Mouse (Mus musculus): ENCODE data around the gene Srsf3. TPM values are rescaled to one million over a fixed set of nuclear protein-coding genes. Genes with fewer than 3 reads are reported as not detected.

Srsf3 gene
- polyA plus RNA-seq, 2 experiments = 123 to 269 TPM

DNA sequence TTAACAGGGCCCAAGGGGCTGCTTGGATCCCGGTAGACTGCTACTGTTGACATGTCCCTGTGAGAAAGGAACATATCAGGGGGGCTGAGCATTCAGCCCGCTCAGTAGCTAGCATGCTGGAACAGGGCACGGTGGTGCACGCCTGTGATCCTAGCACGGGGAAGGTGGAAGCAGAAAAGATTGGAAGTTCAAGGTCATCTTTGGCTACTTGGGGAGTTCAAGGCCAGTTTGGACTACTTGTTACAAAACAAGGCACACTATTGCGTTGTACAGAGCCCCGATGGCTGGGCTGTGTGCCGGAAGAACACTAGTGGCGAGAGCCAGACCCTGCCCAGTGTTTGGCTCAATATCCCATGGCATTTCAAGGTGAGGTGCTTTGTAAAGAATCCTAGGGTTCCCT, 28.5 kb downstream of the Srsf3 start:
- H3K4me3 ChIP-seq (ENCODE audit: insufficient read depth in 1 of 2, low read depth in 2 of 2, low read length in 2 of 2) = no peak overlapping the region
- no peaks in the 10 kb centered on the region for H3K9me3 ChIP-seq (ENCODE audit: control insufficient read depth, low read length)
- H3K27me3 ChIP-seq (ENCODE audit: control insufficient read depth, insufficient read depth, low read length) = no peaks in the 10 kb centered on the region
- ATAC-seq (ENCODE audit: insufficient read depth) = no peak
- H3K36me3 ChIP-seq (replicated peaks; ENCODE audit: control insufficient read depth, insufficient read depth, low read depth) = no peaks in the 10 kb centered on the region
- TF ChIP-seq EP300 (IDR thresholded peaks at IDR 0.05; ENCODE audit: low read depth) (no peak), CTCF (IDR thresholded peaks at IDR 0.05; ENCODE audit: low read depth) (no peak)
- H3K9ac ChIP-seq (replicated peaks) = no peak overlapping the region
- H3K4me2 ChIP-seq (ENCODE audit: low read depth) = no peak overlapping the region
- peaks cover 0 to 7% of the 10 kb centered on the region in 2 experiments; a peak in 1 of 4 replicates for H3K4me1 ChIP-seq (replicated peaks; ENCODE audit: control insufficient read depth in 2 of 2, insufficient read depth in 2 of 2, low read length in 1 of 2)
- WGBS (ENCODE audit: insufficient replicate concordance) = 77% methylated on average over 9 of the region's 9 CpGs
- DNase-seq (ENCODE audit: low read depth in 3 of 3, low spot score in 3 of 3) = no peak
- no peak overlapping the region for H3K27ac ChIP-seq

DNA sequence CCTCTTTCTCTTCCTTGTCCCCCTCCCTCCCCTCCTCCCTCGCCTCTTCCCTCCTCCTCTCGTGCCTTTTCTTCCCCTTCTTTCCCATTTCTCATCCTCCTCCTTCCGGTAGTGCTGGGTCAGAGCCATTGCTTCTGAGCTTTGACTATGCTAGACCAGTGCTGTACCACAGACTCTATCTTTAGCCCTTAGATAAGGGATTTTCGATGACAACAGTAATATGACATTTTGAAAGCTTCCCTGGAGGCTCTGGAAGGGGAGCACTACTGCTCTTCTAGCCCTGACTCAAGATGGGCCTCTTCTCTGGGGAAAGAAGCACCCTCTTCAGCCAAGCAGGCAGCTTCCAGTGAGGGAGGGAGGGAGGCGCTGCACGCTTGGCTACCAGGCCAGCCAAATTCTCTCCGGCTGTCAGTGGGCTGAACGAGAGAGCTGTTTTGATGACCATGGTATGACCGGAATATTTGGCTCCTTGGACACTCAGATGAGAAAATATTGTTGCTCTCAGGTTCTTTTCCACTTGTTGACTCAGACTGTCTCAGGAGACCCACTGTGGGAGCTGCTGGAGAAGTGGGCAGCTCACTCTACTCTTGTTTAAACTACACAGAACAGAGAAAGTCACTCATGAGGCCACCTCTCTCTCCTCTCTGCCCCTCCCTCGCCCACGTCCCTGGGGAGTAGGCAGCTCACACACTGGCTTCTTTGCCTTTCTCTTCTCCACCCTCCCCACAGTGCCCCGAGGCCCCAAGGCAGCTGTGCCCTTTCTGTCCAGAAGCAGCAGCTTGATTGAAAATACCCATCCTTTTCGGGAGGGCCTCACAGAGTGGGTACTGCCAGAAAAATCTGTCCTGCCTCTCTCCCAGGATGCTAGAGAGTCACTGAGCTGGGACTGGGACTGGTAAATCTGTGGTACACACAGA, 29.9 kb downstream of the Srsf3 start:
- no peak for ATAC-seq (ENCODE audit: insufficient read depth)
- Histone ChIP-seq H3K36me3 (replicated peaks; ENCODE audit: control insufficient read depth, insufficient read depth, low read depth) (no peaks in the 10 kb centered on the region), H3K4me3 (ENCODE audit: insufficient read depth in 1 of 2, low read depth in 2 of 2, low read length in 2 of 2) (no peak overlapping the region), H3K9me3 (ENCODE audit: control insufficient read depth, low read length) (no peaks in the 10 kb centered on the region), H3K27me3 (ENCODE audit: control insufficient read depth, insufficient read depth, low read length) (no peaks in the 10 kb centered on the region), H3K9ac (replicated peaks) (no peak overlapping the region), H3K27ac (no peak overlapping the region), H3K4me2 (ENCODE audit: low read depth) (no peak overlapping the region), H3K4me1 (replicated peaks; ENCODE audit: control insufficient read depth in 2 of 2, insufficient read depth in 2 of 2, low read length in 1 of 2) (no peaks in the 10 kb centered on the region; a peak in 1 of 4 replicates)
- WGBS (ENCODE audit: insufficient replicate concordance) = 51% methylated on average over 13 of the region's 13 CpGs
- no peak for DNase-seq (ENCODE audit: low read depth in 3 of 3, low spot score in 3 of 3)
- TF ChIP-seq EP300 (IDR thresholded peaks at IDR 0.05; ENCODE audit: low read depth) = no peak
- no peak for TF ChIP-seq CTCF (IDR thresholded peaks at IDR 0.05; ENCODE audit: low read depth)

DNA sequence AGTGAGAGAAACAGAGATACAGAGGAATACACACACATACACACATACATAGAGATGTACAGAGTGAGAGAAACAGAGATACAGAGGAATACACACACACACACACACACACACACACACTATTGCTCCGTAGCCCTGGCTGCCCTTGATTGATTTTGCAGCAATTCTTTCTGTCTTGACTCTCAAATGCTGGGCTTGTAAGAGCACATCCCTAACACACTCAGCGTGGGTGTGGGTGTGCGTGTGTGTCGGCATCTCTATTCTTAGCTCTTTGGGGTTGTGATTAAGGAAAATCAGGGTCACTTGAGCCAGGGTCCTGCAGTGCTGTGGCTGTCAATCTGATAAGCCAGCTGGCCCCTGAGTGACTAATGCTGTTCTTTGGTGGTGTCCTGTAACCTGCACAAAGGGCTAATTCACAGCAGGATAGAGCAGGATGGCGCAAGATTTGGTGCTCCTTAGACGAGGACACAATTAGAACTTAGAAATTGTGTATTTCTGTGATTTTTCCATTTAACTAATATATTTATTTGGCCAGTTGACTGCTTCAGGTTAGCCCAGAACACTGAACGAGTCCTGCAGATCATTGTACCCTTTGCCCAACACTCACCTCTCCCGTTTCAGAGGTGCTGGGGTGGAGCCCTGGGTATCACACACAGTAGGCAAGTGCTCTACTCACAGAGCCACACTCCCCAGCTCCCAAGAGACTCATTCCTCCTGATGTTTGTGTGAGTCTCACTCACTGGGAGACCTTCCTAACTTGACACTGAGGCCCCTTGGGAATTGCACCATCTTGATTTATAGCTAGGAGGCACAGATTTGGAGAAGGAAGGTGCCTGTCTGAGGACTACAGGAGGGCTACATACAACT, 30.9 kb downstream of the Srsf3 start:
- DNase-seq (ENCODE audit: low read depth in 3 of 3, low spot score in 3 of 3) (no peak), ATAC-seq (ENCODE audit: insufficient read depth) (no peak)
- TF ChIP-seq EP300 (IDR thresholded peaks at IDR 0.05; ENCODE audit: low read depth) (no peak), CTCF (IDR thresholded peaks at IDR 0.05; ENCODE audit: low read depth) (no peak)
- H3K4me3 ChIP-seq (ENCODE audit: insufficient read depth in 1 of 2, low read depth in 2 of 2, low read length in 2 of 2) = no peak overlapping the region
- H3K27me3 ChIP-seq (ENCODE audit: control insufficient read depth, insufficient read depth, low read length) = no peaks in the 10 kb centered on the region
- H3K36me3 ChIP-seq (replicated peaks; ENCODE audit: control insufficient read depth, insufficient read depth, low read depth) = no peaks in the 10 kb centered on the region
- no peaks in the 10 kb centered on the region; a peak in 1 of 4 replicates for H3K4me1 ChIP-seq (replicated peaks; ENCODE audit: control insufficient read depth in 2 of 2, insufficient read depth in 2 of 2, low read length in 1 of 2)
- no peak overlapping the region for H3K27ac ChIP-seq
- H3K4me2 ChIP-seq (ENCODE audit: low read depth) = no peak overlapping the region
- H3K9me3 ChIP-seq (ENCODE audit: control insufficient read depth, low read length) = no peaks in the 10 kb centered on the region
- H3K9ac ChIP-seq (replicated peaks) = no peak overlapping the region
- WGBS (ENCODE audit: insufficient replicate concordance) = 61% methylated on average over 8 of the region's 8 CpGs

DNA sequence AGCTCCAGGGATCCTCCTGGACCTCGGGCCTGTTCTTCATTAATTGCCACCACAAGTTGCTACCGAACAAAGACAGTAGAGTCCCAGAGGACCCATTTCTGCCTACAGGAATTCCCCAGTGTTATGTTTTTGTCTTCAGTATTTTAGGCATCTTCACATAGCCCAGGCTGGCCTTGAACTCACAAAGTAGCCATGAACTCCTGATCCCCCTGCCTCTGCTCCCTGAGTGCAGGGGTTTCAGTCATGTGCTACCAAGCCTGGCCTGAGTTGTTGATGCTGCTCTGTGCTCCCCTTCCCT, 31.5 kb downstream of the Srsf3 start:
- Histone ChIP-seq H3K4me1 (replicated peaks; ENCODE audit: control insufficient read depth in 2 of 2, insufficient read depth in 2 of 2, low read length in 1 of 2) (no peaks in the 10 kb centered on the region; a peak in 1 of 4 replicates), H3K4me3 (ENCODE audit: insufficient read depth in 1 of 2, low read depth in 2 of 2, low read length in 2 of 2) (no peak overlapping the region), H3K36me3 (replicated peaks; ENCODE audit: control insufficient read depth, insufficient read depth, low read depth) (no peaks in the 10 kb centered on the region), H3K27me3 (ENCODE audit: control insufficient read depth, insufficient read depth, low read length) (no peaks in the 10 kb centered on the region), H3K9me3 (ENCODE audit: control insufficient read depth, low read length) (no peaks in the 10 kb centered on the region), H3K9ac (replicated peaks) (no peak overlapping the region), H3K4me2 (ENCODE audit: low read depth) (no peak overlapping the region), H3K27ac (no peak overlapping the region)
- no peak for DNase-seq (ENCODE audit: low read depth in 3 of 3, low spot score in 3 of 3)
- ATAC-seq (ENCODE audit: insufficient read depth) = no peak
- 54% methylated on average over 2 of the region's 2 CpGs for WGBS (ENCODE audit: insufficient replicate concordance)
- TF ChIP-seq EP300 (IDR thresholded peaks at IDR 0.05; ENCODE audit: low read depth) (no peak), CTCF (IDR thresholded peaks at IDR 0.05; ENCODE audit: low read depth) (no peak)

Measured in liver, embryonic 14.5 days (tissue).